ENCODE assay signal across 24 mouse cellular contexts in genomic region chr3:102463339-102463738, GRCm38 (mm10). TPM values are rescaled to one million over a fixed set of nuclear protein-coding genes. Genes with fewer than 3 reads are reported as not detected.
"Had no signal": no experiment of that assay in that cellular context is flagged by ENCODE, and none has a peak within 500 bp of the region (broad histone marks: within the 10 kb centered on the region; RNA-seq: fewer than 3 reads in every experiment).

No protein-coding gene starts in this region.

- H3K4me2 ChIP-seq: heart, embryonic 12.5 days; hindbrain, embryonic 13.5 days; hindbrain, embryonic 15.5 days; kidney, embryonic 15.5 days; limb, embryonic 12.5 days; liver, embryonic 11.5 days had no signal

- H3K9ac ChIP-seq: heart, embryonic 12.5 days; hindbrain, embryonic 13.5 days; hindbrain, embryonic 15.5 days; kidney, embryonic 15.5 days; limb, embryonic 12.5 days had no signal

- H3K4me3 ChIP-seq: heart, embryonic 10.5 days; heart, embryonic 12.5 days; hindbrain, embryonic 13.5 days; hindbrain, embryonic 15.5 days; kidney, embryonic 15.5 days; left cerebral cortex, adult 2 months; limb, embryonic 10.5 days; limb, embryonic 12.5 days had no signal

- H3K27me3 ChIP-seq: hindbrain, embryonic 15.5 days had no signal

- H3K27ac ChIP-seq: heart, embryonic 10.5 days; hindbrain, embryonic 13.5 days; hindbrain, embryonic 15.5 days; hindbrain, postnatal 0 days; kidney, embryonic 15.5 days; kidney, postnatal 0 days; left cerebral cortex, adult 2 months; limb, embryonic 10.5 days; limb, embryonic 12.5 days had no signal

- DNase-seq: gastrocnemius, postnatal 14 days; gastrocnemius, postnatal 36 days; heart, adult 18-20 months; kidney, adult 11 months; kidney, adult 2 months; kidney, adult 9 months; kidney, postnatal 14 days; kidney, postnatal 36 days; layer of hippocampus, adult 9-11 months; layer of hippocampus, postnatal 36 days; liver had no signal

- H3K4me1 ChIP-seq: heart, embryonic 10.5 days; heart, embryonic 12.5 days; hindbrain, embryonic 13.5 days; hindbrain, embryonic 15.5 days; kidney, embryonic 15.5 days had no signal

- H3K9me3 ChIP-seq: heart, embryonic 10.5 days; heart, embryonic 12.5 days; hindbrain, embryonic 13.5 days; hindbrain, embryonic 15.5 days; kidney, embryonic 15.5 days; limb, embryonic 10.5 days; limb, embryonic 12.5 days had no signal

- H3K36me3 ChIP-seq: heart, embryonic 10.5 days; heart, embryonic 12.5 days; hindbrain, embryonic 13.5 days; hindbrain, embryonic 15.5 days; kidney, embryonic 15.5 days; limb, embryonic 10.5 days; limb, embryonic 12.5 days had no signal

- ATAC-seq: hindbrain, postnatal 0 days; intestine, embryonic 16.5 days had no signal

RNA-seq across cellular contexts. Expression of gene Ngf, which starts 6.4 kb away (rescaled TPM):
- total RNA-seq: hematopoietic stem cell, adult 5-6 weeks had no signal
- polyA plus RNA-seq: liver, embryonic 11.5 days had no signal
